Mouse (Mus musculus) cortical plate, adult 2 months (tissue): ENCODE measurements at regions not wholly inside any gene's neighbourhood (a gene's known extent, or its start where the extent isn't known, plus 50 kb on each side); places are given as distances from the start of the nearest gene placed in this dataset.

Experiments used
- CTCF ChIP-seq: fragments of 200-500 bp; IDR thresholded peaks from 2 replicates; pipeline ENCODE4 v1.5.1; 2011; ENCODE audit warnings: mild to moderate bottlenecking, control low read depth, low read length; ENCODE audit not compliant: insufficient read depth; ENCODE audit errors: extremely low read depth
- POLR2A ChIP-seq: fragments of 200-500 bp; IDR thresholded peaks from 2 replicates; pipeline ENCODE4 v1.6.1; 2011; ENCODE audit warnings: mild to moderate bottlenecking, low read length, control low read depth; ENCODE audit not compliant: insufficient read depth; ENCODE audit errors: extremely low read depth

- TF ChIP-seq CTCF (no peak), POLR2A (no peak)
These were observed 271.6 kb upstream of the Nr2f2 start for GRCm38 (mm10) chr7:70638161-70638560.
